Mouse (Mus musculus) forebrain, embryonic 15.5 days (tissue): ENCODE measurements around the gene Dnah11. TPM values are rescaled to one million over a fixed set of nuclear protein-coding genes. Genes with fewer than 3 reads are reported as not detected.
A peak's percentile ranks its signal among the peaks of the same experiment; 100 is the strongest.

Experiments
- ATAC-seq: fragments of 200-750 bp; cut with Nextera tagmentation; replicated peaks from 2 replicates; pipeline ENCODE4 v1.8.0; 2017; ENCODE audit warnings: mild to moderate bottlenecking, moderate TSS enrichment, moderate library complexity
- H3K27ac ChIP-seq: fragments of 300-500 bp; sonication (generic); replicated peaks from 2 replicates; pipeline ENCODE4 v1.5.1; 2015; ENCODE audit warnings: mild to moderate bottlenecking, inconsistent platforms
- H3K27me3 ChIP-seq: fragments of 300-500 bp; sonication (generic); 2 replicates; pipeline ENCODE4 v1.6.1; 2015; ENCODE audit warnings: inconsistent platforms
- H3K36me3 ChIP-seq: fragments of 300-500 bp; sonication (generic); 2 replicates; pipeline ENCODE4 v1.6.1; 2015; ENCODE audit warnings: mild to moderate bottlenecking, inconsistent platforms
- H3K4me1 ChIP-seq: fragments of 300-500 bp; sonication (generic); 2 replicates; pipeline ENCODE4 v1.6.1; 2015; ENCODE audit warnings: inconsistent platforms
- H3K4me2 ChIP-seq: fragments of 300-500 bp; sonication (generic); replicated peaks from 2 replicates; pipeline ENCODE4 v1.6.1; 2015; ENCODE audit warnings: mild to moderate bottlenecking, inconsistent platforms
- H3K4me3 ChIP-seq: fragments of 300-500 bp; sonication (generic); 2 replicates; pipeline ENCODE4 v1.5.1; 2015; ENCODE audit warnings: mild to moderate bottlenecking, inconsistent platforms
- H3K9ac ChIP-seq: fragments of 300-500 bp; sonication (generic); replicated peaks from 2 replicates; pipeline ENCODE4 v1.6.1; 2015; ENCODE audit warnings: mild to moderate bottlenecking, inconsistent platforms
- H3K9me3 ChIP-seq: fragments of 300-500 bp; sonication (generic); 2 replicates; pipeline ENCODE4 v1.6.1; 2016; ENCODE audit warnings: inconsistent platforms
- WGBS: fragments of 180-500 bp; shearing (Covaris S2); methylation state at CpG from one replicate; pipeline ENCODE4 v1.1.7; 2015; ENCODE audit warnings: mixed read lengths; 5-methylcytosine and 5-hydroxymethylcytosine counted together
- polyA plus RNA-seq: library from polyadenylated mRNA; unstranded; fragments of >200 nt; fragmentation: Nextera tagmentation; extraction: Ambion mirVana; gene quantifications from 2 replicates; pipeline ENCODE4 v1.2.1, GENCODE M21; 2015

The Dnah11 gene
- polyA plus RNA-seq, 1 experiment from 2014 or later, result 0.46 TPM

- Histone ChIP-seq H3K9ac (no peak overlapping the region), H3K27ac (no peak overlapping the region), H3K36me3 (no peaks in the 10 kb centered on the region), H3K9me3 (no peaks in the 10 kb centered on the region), H3K4me1 (no peaks in the 10 kb centered on the region), H3K4me3 (no peak overlapping the region), H3K27me3 (no peaks in the 10 kb centered on the region), H3K4me2 (no peak overlapping the region)
- ATAC-seq, result no peak
- WGBS, result 91% methylated on average over 3 of the region's 3 CpGs
Observed at GRCm38 (mm10) chr12:117887422-117887821, 311.4 kb downstream of the Dnah11 start.

- ATAC-seq, result no peak
- Histone ChIP-seq H3K9me3 (no peaks in the 10 kb centered on the region), H3K9ac (no peak overlapping the region), H3K36me3 (no peaks in the 10 kb centered on the region), H3K4me2 (no peak overlapping the region), H3K4me3 (no peak overlapping the region), H3K27ac (no peak overlapping the region), H3K27me3 (no peaks in the 10 kb centered on the region), H3K4me1 (no peaks in the 10 kb centered on the region)
- WGBS, result 92% methylated on average over 2 of the region's 2 CpGs
Observed at GRCm38 (mm10) chr12:117884627-117885026, 314.2 kb downstream of the Dnah11 start.

GRCm38 (mm10) chr12:117878341-117878740 is 320.5 kb downstream of the Dnah11 start:
- ATAC-seq, result no peak
- Histone ChIP-seq H3K4me2 (no peak overlapping the region), H3K27me3 (no peaks in the 10 kb centered on the region), H3K9ac (no peak overlapping the region), H3K4me3 (no peak overlapping the region), H3K27ac (no peak overlapping the region), H3K36me3 (no peaks in the 10 kb centered on the region), H3K9me3 (no peaks in the 10 kb centered on the region), H3K4me1 (no peaks in the 10 kb centered on the region)
- WGBS, result 91% methylated on average over 13 of the region's 13 CpGs

- no peak overlapping the region for H3K9ac ChIP-seq
- H3K9me3 ChIP-seq, result no peaks in the 10 kb centered on the region
- no peak overlapping the region for H3K4me3 ChIP-seq
- no peak for ATAC-seq
- no peaks in the 10 kb centered on the region for H3K4me1 ChIP-seq
- H3K27ac ChIP-seq, result no peak overlapping the region
- H3K27me3 ChIP-seq, result no peaks in the 10 kb centered on the region
- no peaks in the 10 kb centered on the region for H3K36me3 ChIP-seq
- no peak overlapping the region for H3K4me2 ChIP-seq
- WGBS, result 84% methylated on average over 5 of the region's 5 CpGs
Observed at GRCm38 (mm10) chr12:117872265-117872664, 326.6 kb downstream of the Dnah11 start.

GRCm38 (mm10) chr12:117867708-117868564 is 330.9 kb downstream of the Dnah11 start:
- no peaks in the 10 kb centered on the region for H3K9me3 ChIP-seq
- 81% methylated on average over 4 of the region's 4 CpGs for WGBS

GRCm38 (mm10) chr12:117862655-117863054 is 336.2 kb downstream of the Dnah11 start:
- WGBS, result 94% methylated on average over 5 of the region's 5 CpGs
- H3K4me3 ChIP-seq, result no peak overlapping the region

More at GRCm38 (mm10) chr12:117867708-117868564, 330.9 kb downstream of the Dnah11 start:
- H3K27me3 ChIP-seq, result no peaks in the 10 kb centered on the region
- no peak overlapping the region for H3K4me2 ChIP-seq
- no peak overlapping the region for H3K9ac ChIP-seq
- no peaks in the 10 kb centered on the region for H3K4me1 ChIP-seq
- H3K27ac ChIP-seq, result no peak overlapping the region
- H3K4me3 ChIP-seq, result no peak overlapping the region
- H3K36me3 ChIP-seq, result no peaks in the 10 kb centered on the region
- ATAC-seq, result no peak

GRCm38 (mm10) chr12:117861249-117861648 is 337.6 kb downstream of the Dnah11 start:
- no peak overlapping the region for H3K4me2 ChIP-seq
- no peak overlapping the region for H3K9ac ChIP-seq
- H3K4me1 ChIP-seq, result no peaks in the 10 kb centered on the region
- no peak for ATAC-seq
- H3K36me3 ChIP-seq, result no peaks in the 10 kb centered on the region
- no peaks in the 10 kb centered on the region for H3K27me3 ChIP-seq
- H3K9me3 ChIP-seq, result no peaks in the 10 kb centered on the region
- H3K27ac ChIP-seq, result no peak overlapping the region
- WGBS, result 59% methylated on average over 3 of the region's 3 CpGs
- H3K4me3 ChIP-seq, result no peak overlapping the region

More at GRCm38 (mm10) chr12:117862655-117863054, 336.2 kb downstream of the Dnah11 start:
- H3K27me3 ChIP-seq, result no peaks in the 10 kb centered on the region
- H3K36me3 ChIP-seq, result no peaks in the 10 kb centered on the region
- H3K4me1 ChIP-seq, result no peaks in the 10 kb centered on the region
- H3K27ac ChIP-seq, result no peak overlapping the region
- no peak overlapping the region for H3K9ac ChIP-seq
- no peaks in the 10 kb centered on the region for H3K9me3 ChIP-seq
- no peak for ATAC-seq
- no peak overlapping the region for H3K4me2 ChIP-seq

GRCm38 (mm10) chr12:117860840-117861239 is 338.0 kb downstream of the Dnah11 start:
- Histone ChIP-seq H3K27ac (no peak overlapping the region), H3K9ac (no peak overlapping the region), H3K36me3 (no peaks in the 10 kb centered on the region), H3K4me1 (no peaks in the 10 kb centered on the region), H3K4me3 (no peak overlapping the region), H3K9me3 (no peaks in the 10 kb centered on the region), H3K4me2 (no peak overlapping the region), H3K27me3 (no peaks in the 10 kb centered on the region)
- no peak for ATAC-seq
- WGBS, result 79% methylated on average over 7 of the region's 7 CpGs

GRCm38 (mm10) chr12:117857884-117858283 is 341.0 kb downstream of the Dnah11 start:
- WGBS, result 94% methylated on average over 6 of the region's 6 CpGs
- H3K36me3 ChIP-seq, result no peaks in the 10 kb centered on the region

GRCm38 (mm10) chr12:117857023-117857422 is 341.8 kb downstream of the Dnah11 start:
- H3K9ac ChIP-seq, result no peak overlapping the region
- H3K27ac ChIP-seq, result no peak overlapping the region
- no peak for ATAC-seq
- 64% methylated on average over 9 of the region's 9 CpGs for WGBS
- no peaks in the 10 kb centered on the region for H3K4me1 ChIP-seq
- H3K9me3 ChIP-seq, result no peaks in the 10 kb centered on the region
- no peak overlapping the region for H3K4me3 ChIP-seq
- H3K36me3 ChIP-seq, result no peaks in the 10 kb centered on the region
- H3K27me3 ChIP-seq, result no peaks in the 10 kb centered on the region
- no peak overlapping the region for H3K4me2 ChIP-seq

More at GRCm38 (mm10) chr12:117857884-117858283, 341.0 kb downstream of the Dnah11 start:
- no peak overlapping the region for H3K4me3 ChIP-seq
- H3K4me1 ChIP-seq, result no peaks in the 10 kb centered on the region
- ATAC-seq, result no peak
- no peak overlapping the region for H3K4me2 ChIP-seq
- H3K9ac ChIP-seq, result no peak overlapping the region
- no peak overlapping the region for H3K27ac ChIP-seq
- no peaks in the 10 kb centered on the region for H3K27me3 ChIP-seq
- H3K9me3 ChIP-seq, result no peaks in the 10 kb centered on the region

- H3K4me3 ChIP-seq, result no peak overlapping the region
- H3K4me1 ChIP-seq, result no peaks in the 10 kb centered on the region
- H3K27me3 ChIP-seq, result no peaks in the 10 kb centered on the region
- no peaks in the 10 kb centered on the region for H3K9me3 ChIP-seq
- no peak overlapping the region for H3K27ac ChIP-seq
- 24% methylated on average over 6 of the region's 6 CpGs for WGBS
- H3K36me3 ChIP-seq, result no peaks in the 10 kb centered on the region
- no peak overlapping the region for H3K9ac ChIP-seq
- H3K4me2 ChIP-seq, result no peak overlapping the region
- peak; percentile 53 for ATAC-seq
Observed at GRCm38 (mm10) chr12:117853316-117853715, 345.5 kb downstream of the Dnah11 start.

GRCm38 (mm10) chr12:117850472-117850871 is 348.4 kb downstream of the Dnah11 start:
- Histone ChIP-seq H3K9ac (no peak overlapping the region), H3K9me3 (no peaks in the 10 kb centered on the region), H3K36me3 (no peaks in the 10 kb centered on the region), H3K4me2 (no peak overlapping the region), H3K4me1 (no peaks in the 10 kb centered on the region), H3K4me3 (no peak overlapping the region), H3K27ac (no peak overlapping the region), H3K27me3 (no peaks in the 10 kb centered on the region)
- ATAC-seq, result no peak
- WGBS, result 29% methylated on average over 10 of the region's 10 CpGs

GRCm38 (mm10) chr12:117848621-117849020 is 350.2 kb downstream of the Dnah11 start:
- Histone ChIP-seq H3K9ac (no peak overlapping the region), H3K4me1 (no peaks in the 10 kb centered on the region), H3K36me3 (no peaks in the 10 kb centered on the region), H3K4me3 (no peak overlapping the region), H3K27me3 (no peaks in the 10 kb centered on the region), H3K27ac (no peak overlapping the region), H3K9me3 (no peaks in the 10 kb centered on the region), H3K4me2 (no peak overlapping the region)
- no peak for ATAC-seq
- 96% methylated on average over 6 of the region's 6 CpGs for WGBS
